Mouse (Mus musculus) kidney, adult 9 months (tissue): ENCODE measurements around the gene Cnnm4.
"Not testable (repeated sequence)": the region's sequence is repeated elsewhere in the genome, so short reads cannot be mapped to it uniquely, and the experiment has no call there.

ENCODE experiments used
- DNase-seq: peaks from one replicate; pipeline ENCODE4 v3.0.0; 2022

Gene Cnnm4

DNA sequence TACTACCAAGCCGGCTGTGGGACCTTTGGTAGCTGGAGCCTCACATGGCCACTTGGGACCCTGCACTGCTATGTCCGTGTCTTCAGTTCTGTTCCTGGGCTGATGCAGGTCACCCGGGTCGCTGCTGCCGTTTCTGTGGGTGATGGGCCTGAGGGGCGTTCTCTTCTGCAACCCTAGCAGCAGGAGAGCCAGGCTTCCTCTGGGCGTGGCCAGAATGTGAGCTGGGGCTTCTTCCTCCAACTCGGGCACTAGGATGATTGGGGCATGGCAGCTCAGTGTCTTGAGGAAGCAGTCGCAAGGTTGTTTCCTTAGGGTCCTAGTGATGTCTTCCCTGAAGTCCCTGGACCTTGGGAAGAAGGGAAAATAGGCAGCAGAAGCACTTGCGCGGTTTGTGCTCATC lies 48.2 kb downstream of the Cnnm4 start:
- no peak for DNase-seq

DNA sequence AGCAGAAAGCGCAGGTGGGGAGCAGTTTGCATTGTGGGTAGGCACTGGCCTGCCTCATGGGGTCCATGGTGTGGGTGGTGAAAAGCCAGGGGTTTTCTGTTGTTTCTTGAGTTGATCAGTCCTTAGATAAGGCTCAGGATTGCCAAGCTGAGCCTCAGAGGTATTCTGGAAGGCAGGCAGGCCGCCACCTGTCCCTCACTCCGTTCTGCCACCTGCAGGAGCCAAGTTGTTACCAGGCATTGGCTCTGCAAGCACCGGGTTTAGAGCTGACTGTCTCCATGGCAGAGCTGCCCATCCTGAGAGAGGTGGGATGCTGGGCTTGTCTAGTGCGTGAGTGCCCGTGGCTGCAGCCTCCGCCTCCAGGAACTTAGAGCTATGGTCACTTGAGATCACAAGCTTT lies 50.8 kb downstream of the Cnnm4 start:
- DNase-seq, result no peak

DNA sequence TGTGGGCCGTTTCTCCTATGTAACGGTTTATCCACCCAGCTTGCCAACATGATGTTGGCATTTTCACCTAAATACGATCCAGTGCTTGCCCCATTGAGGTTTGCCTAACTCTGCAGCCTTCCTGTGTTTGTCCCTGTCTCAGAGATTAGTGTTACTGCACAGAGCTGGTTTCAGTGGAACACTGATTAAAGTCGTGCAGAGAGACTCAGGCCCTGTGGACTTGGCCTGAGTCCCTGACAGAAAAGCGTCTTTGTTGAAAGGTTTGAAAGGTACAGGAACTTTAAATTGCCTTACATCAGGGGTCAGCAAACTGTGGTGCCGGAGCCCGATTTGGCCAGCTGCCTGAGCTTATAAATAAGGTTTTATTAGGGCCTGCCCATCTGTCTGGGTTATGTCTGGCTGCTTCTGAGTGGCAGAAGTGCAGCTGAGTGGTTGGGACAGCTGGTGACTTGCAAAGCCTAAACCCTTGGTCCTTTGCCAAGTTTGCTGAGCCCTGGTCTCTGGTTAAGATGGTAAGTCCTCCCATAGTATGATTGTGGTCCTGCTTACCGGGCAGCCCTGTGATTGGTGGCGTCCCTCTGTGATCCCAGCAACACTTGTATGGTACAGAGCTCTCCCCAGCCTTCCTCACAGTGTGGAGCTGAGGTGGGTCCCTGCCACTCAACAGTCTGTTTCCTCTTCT lies 52.1 kb downstream of the Cnnm4 start:
- no peak for DNase-seq

DNA sequence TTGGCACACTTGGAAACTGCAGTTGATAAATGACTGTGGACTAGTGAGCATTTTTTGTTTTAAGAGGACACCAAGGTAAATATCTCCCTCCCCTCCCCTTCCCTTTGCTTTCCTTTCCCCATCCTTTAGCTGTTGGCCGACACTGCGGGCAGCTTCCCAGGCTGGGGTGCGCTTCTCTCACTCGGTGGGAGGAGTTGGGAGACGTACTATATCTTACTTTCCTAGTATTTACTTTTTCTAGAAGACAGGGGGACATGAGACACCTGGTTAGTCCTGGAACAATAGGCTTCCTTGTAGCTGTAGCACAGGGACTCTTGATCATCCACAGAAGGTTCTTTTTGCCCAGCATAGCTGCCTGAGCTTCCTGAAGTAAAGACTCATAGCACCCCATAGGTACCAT lies 52.6 kb downstream of the Cnnm4 start:
- no peak for DNase-seq

DNA sequence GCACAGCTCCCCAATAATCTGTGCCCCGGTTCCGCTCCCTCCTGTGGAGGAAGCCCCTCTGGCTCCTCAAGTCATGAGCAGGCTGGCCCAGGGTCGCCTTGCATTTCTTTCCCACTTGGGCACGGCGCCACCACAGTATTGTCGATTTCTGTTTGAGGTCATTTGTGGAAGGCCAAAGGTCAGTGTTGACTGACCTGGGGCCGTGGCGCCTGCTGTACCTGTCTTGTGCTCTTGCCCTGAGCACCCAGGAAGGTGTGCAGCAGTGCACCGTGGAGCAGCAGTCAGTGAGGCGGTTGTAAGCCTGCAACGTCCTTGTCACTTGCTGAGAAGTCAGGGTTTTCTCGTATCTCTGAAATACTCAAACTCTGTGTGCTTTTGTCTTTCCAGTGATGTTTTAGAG lies 54.4 kb downstream of the Cnnm4 start:
- no peak for DNase-seq

DNA sequence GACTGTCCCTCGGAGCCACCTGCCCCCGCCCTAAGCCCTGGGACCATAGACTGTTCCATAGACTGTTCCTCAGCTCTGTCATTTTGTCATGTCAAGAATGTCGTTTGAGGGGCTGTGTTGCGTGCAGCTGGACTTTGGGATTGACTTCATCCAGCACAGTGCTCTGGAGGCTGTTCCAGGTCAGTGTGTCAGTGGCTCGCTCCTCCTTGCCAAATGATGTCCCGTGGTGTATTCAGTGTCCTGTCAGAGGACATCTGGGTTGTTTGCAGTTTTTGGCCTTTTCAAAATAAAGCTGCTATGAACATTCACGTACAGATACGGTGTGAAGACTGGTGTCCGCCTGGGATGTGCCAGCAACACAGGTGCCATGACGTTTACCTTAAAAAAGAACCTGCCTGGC lies 55.5 kb downstream of the Cnnm4 start:
- DNase-seq, result no peak

DNA sequence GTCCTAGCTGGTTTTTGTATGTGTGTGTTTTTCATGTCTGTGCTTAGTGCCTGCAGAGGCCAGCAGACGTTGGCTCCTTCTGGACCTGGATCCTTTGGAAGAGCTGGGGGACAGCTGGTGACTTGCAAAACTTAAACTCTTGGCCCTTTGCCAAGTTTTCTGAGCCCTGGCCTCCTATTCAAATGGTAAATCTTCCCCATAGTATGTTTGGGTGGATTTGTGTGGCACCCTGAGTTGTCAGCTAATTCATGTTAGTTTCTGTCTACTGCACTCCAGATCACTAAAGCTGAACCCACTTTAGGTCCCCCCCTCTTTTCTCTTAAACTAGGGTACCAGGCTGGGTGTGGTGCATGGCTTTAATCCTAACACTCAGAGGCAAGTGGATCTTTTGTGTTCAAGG lies 56.9 kb downstream of the Cnnm4 start:
- DNase-seq, result no peak

DNA sequence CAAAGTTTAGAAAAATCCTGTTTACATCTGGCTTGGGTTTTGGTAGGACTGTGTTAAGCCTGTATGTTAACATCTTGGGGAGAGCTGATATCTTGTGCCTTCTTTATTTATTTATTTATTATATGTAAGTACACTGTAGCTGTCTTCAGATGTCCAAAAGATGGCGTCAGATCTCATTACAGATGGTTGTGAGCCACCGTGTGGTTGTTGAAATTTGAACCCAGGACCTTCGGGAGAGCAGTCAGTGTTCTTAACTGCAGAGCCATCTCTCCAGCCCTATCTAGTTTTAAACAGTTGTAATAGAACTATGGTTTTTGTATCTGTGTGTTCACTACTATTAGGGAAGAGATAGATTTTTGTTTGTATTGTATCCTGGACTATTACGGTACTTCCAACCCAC lies 57.9 kb downstream of the Cnnm4 start:
- DNase-seq, result no peak

DNA sequence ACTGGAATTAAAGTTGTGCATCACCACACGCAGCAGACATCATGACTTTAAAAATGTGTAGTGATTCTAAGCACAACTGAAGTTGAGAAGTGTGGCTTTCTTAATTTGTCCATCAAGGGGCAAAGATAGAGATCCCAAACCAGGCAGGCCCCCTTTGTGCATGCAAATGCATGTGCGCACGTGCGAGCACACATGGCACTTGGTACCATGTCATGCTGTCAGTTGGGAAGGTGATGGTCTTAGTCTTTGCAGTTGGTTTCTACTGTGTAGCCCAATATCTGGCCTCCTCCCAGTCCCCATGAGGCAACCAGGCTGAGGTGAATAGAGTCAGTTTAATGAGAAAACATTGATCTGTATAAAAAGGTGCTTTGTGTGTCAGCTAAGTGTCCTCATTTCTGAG lies 58.5 kb downstream of the Cnnm4 start:
- no peak for DNase-seq

DNA sequence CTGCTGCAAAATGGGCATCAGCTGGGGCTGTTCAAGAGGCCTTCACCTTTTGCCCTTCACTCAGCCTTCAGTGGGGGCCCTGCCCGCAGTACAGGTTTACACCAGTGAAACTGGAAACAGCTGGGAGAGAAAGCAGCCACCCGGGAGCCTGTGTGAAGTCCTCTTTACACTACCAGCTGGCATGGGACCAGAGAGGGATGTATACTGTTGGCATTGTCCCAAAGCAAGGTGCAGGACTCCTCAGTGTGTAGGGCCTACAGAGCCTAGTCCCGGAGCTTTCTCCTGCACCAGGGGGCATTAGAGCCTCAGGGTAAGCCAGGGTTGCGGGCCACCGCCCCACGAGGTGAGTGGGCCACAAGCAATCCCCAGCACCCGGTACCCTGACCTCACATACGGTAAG lies 59.1 kb downstream of the Cnnm4 start:
- DNase-seq, result no peak

DNA sequence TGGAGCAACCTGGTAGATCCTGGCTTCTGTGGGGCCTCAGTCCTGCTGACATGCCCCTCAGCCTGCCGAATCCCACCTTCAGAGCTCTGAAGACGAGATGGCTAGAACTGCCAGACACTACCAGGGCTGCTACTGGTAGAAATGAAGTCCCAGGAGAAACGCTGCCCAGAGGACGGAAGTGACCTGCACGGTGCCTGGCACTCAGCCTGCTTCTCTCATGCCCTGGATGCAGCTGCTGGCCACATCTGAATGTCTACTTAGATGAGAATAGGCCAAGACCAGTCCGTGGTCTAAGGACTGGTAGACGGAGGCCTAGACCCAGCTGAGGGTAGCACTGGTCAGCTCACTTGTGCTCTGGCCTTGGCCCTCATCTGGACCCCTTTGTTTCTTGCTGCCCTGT lies 59.5 kb downstream of the Cnnm4 start:
- no peak for DNase-seq

DNA sequence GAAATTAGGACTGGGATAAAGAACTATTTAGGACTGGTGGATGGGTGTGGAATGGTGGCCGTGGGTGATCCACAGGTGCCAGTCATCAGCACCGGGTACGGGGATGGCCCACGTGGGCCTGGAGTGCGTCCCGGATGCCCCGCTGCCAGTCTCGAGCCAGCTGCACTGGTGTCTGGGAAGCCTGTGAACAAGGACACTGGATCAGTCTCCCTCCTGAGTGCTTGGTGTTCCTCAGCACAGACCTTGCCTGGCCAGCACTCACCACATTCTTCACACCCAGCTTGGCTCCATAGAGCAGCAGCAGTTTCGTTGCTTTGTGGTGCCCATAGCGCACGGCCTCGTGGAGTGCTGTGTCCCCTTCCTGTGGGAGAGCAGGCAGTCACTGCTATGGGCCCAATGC lies 60.0 kb downstream of the Cnnm4 start:
- no peak for DNase-seq

DNA sequence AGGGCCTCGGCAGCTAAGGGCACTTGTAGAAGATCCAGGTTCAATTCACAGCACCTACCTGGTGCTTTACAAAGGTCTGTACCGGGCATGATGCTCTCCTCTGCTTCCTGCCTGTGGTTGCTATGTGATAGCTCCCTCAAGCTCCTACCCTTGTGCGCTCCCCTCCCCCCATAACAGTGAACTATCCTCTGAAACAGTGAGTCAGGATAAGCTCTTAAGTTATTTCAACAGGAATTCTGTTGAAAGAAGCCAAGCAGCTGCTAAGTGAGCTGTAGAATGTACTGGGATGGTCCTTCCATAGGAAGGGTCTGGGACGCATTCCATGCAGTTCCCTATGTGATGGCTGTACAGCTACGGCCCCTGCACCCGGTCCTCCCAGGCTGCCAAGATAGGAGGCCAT lies 62.1 kb downstream of the Cnnm4 start:
- DNase-seq, result no peak

DNA sequence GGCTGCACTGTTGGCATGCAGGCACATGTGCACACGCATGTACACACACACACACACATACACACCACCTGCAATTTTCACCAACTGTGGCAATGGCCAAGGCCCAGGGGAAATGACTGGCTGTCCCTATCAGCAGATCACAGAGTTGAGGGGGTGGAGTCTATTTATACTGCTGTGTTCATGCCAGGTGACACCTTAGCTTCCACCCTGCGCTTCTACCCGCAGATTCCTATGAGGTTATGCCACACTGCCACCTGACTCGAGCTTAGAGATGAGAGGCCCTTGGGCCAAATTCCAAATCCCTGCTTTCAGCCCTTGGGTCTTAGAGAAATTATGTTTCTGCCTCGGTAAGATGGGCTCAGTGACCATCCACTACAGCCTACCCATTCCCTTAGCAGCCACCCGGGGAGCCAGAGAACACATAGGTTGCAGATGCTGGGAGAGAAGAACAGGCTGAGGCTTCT lies 63.2 kb downstream of the Cnnm4 start:
- no peak for DNase-seq

DNA sequence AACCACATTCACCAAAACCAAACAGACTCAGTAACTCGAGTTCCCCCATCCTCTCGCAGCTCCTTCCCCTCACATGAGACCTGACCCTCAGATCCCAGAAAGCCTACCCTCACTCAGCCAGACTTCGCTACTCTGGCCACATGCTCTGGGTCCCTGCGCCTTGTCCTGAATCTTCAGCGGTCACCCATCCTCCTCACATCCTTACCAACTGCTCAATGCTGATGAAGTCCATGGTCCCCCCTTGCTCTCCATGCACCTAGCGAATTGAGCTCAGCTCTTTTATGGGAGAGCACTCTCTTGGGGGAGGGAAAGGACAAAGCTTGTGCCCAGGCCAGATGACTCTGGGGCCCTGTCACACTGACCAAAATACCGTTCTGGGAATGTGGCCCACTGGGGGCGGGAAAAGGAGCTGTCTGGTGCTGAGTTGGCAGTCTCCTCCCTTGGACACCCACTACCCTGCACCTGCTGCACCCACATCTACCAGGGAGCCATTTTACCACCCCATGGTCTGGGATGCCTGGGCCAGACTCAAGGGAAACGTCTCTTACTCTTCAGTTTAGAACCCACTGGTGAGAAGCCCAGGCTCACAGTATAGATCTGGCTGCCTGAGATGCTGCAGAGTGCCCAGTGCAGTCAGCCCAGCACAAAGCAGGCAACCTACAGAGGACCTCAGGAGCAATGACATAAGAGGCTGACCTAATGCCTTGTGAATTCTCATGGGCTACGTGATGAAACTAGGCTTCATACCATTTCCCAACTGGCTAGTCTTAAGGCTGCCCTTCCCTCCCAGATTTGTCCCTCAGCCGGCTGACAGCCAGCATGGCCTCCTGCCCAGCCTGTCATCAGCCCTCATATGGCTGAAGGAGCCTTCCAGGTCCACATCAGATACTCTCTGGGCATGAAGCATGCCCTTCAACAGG lies 64.3 kb downstream of the Cnnm4 start:
- no peak for DNase-seq

DNA sequence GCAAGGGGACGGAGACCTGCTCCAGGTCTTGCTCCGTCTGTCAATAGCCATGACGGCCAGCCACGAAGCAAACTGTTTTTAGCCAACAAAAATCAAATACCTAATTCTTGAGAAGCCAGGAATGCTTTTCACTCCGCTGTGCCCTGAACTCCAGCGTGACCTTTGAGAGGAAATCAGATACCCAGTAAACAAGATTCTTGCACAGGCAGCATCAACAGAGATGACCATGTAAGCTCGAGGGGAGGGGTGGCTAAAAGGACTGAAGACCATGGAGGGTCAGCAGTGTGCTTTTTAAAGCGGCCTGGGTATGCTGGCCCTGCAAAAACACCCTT lies 64.9 kb downstream of the Cnnm4 start:
- DNase-seq, result no peak

DNA sequence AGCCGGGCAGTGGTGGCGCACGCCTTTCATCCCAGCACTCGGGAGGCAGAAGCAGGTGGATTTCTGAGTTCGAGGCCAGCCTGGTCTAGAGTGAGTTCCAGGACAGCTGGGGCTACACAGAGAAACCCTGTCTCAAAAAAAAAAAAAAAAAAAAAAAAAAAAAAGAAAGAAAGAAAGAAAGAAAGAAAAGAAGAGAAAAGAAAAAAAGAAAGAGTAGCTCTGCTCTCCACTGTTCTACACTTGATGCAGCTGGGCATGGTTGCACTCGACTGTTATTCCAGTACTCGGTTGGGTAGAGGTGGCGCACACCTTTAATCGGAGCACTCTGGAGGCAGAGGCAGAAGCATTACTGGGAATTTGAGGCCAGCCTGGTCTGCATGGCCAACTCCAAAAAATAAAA lies 65.4 kb downstream of the Cnnm4 start, which contains the start of gene Ankrd23:
Ankrd23 (minus strand) TSS at position 101 of the 400 bp plus-strand sequence.
- DNase-seq, result not testable (repeated sequence)

DNA sequence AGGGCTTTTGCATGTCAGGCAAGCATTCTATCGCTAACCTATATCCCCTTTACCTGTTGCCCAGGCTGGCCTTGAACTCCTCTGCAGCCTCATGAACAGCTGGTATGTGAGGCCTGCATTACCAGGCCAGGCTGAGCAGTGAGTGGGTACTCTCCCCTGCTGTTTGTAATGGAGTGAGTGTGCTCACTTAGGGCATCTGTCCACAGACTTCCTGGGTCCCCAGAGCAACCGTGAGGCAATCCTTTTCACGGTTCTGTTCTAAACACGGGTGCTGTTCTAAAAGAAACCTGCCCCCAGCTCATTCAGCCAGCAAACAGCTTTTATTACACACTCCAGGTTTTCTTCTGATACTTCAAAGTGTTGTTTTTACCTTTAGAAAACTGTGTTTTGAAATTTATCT lies 67.3 kb downstream of the Cnnm4 start:
- DNase-seq, result no peak

DNA sequence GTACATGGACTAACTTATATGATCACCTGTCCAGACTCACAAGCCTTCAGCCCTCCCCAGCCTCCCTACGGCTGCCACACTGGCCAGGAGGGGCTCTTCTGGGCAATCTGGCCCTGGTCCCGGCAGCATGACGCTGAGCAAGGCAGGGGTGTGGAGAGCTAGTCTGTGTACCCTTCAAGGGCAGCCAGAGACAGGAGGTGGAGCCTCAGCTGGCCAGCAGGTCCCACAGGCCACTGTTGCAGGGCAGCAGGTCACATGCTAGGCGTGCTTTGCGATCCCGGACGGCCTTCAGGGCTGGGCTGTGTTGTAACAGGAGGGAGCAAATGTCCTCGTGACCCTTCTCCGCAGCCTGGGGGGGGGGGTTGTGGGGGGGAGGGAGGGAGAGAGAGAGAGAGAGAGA lies 67.8 kb downstream of the Cnnm4 start, which contains the start of gene Gm42417:
Gm42417 (minus strand) TSS at position 244 of the 400 bp plus-strand sequence.
- peak; percentile 94 for DNase-seq

DNA sequence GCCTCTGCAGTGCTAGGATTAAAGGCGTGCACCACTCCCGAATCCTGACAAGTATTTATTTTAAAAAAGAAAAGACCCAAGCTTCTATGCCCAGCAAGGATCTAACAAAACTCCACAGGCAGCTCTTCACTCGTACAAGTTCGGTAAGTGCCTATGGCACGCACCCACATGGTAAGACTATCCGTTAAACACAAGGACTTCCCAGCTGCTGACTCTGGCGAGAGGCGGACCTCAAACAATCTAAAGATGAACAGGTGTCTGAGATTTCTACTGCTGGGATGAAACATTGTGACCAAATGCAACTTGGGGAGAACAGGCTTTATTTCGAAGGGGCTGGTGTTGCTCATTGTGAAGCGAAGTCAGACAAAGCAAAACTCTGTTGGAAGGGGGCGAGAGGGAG lies 68.7 kb downstream of the Cnnm4 start:
- DNase-seq, result no peak

DNA sequence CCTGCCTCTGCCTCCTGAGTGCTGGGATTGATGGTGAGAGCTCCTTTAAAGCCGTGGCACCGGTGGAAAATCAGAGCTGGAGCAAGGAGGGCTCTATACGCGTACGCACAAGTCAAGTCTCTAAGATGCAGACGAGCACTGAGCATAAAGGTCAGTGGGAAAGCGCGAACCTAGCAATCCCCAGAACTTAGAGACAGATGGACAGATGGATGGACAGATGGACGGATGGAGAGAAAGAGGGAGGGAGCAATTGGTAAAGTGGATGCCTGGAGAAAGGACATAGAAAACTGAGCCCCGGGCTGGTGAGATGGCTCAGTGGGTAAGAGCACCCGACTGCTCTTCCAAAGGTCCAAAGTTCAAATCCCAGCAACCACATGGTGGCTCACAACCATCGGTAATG lies 69.4 kb downstream of the Cnnm4 start:
- no peak for DNase-seq

DNA sequence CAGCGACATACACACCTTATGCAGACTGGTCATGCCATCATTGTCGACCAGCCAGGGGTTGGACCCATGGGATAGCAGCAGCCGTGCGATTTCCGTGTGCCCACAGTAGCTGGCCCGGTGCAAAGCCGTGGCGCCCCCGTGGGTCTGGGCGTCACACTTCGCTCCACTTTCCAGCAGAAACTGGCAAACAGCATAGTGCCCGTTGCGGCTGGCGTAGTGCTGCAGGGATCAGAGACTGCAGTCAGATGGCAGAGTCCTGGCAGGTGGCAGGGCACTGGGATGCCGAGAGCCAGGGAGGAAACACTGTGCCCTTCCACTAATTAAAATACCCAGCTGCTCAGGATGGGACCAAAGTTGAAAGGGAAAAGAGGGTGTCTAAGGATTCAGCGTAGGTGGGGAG lies 70.4 kb downstream of the Cnnm4 start:
- no peak for DNase-seq

DNA sequence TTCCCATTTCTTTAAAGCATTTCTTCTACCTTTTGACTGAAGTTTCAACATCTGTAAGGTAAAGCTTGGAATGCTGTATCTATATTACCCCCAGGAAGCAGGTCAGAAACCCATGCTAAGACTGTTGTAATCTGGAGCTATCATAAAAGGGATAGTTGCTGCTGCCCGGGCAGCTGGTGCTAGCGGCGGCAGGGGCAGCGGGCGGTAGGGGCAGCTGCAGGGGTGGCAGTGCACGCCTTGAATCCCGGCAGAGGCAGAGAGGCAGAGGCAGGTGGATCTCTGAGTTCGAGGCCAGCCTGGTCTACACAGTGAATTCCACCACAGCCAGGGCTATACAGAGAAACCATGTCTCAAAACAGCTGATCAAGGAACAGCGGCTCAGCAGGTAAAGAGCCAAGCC lies 71.5 kb downstream of the Cnnm4 start:
- DNase-seq, result no peak

DNA sequence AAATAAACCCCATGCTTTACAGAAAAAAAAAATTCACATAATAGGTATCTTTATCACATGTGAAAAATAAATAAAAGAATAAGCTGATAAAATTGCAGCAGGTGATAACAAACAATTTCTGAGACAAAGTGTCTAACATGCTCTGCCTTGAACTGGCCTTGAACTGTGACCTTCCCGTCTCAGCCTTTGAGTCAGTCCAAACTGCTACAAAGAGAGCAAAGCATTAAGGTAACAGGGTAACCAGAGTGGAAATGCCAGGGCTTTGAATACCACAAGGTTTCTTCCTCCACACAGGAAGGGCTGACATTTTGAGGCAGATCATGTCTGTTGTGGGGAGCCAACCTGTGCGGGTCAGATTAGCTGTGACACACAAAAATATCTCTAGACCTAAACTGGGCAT lies 74.0 kb downstream of the Cnnm4 start:
- DNase-seq, result no peak
